Mouse (Mus musculus) forebrain, embryonic 11.5 days (tissue): Measurements from ENCODE around the gene Arrb1. TPM values are rescaled to one million over a fixed set of nuclear protein-coding genes. Genes with fewer than 3 reads are reported as not detected.

Experiments used
- ATAC-seq: fragments of 200-750 bp; cut with Nextera tagmentation; replicated peaks from 2 replicates; pipeline ENCODE4 v1.8.0; 2017; ENCODE audit warnings: moderate TSS enrichment; ENCODE audit not compliant: low FRiP score
- DNase-seq: peaks from one replicate; pipeline ENCODE4 v3.0.0-alpha.2; 2017; ENCODE audit warnings: low spot score
- H3K27ac ChIP-seq: fragments of 300-500 bp; sonication (generic); 2 replicates; pipeline ENCODE4 v1.5.1; 2014; ENCODE audit warnings: low read depth, low read length
- H3K27me3 ChIP-seq: fragments of 300-500 bp; sonication (generic); 2 replicates; pipeline ENCODE4 v1.6.1; 2014; ENCODE audit warnings: mild to moderate bottlenecking, low read length, mixed read lengths; ENCODE audit not compliant: control insufficient read depth, insufficient read depth
- H3K36me3 ChIP-seq: fragments of 300-500 bp; sonication (generic); 2 replicates; pipeline ENCODE4 v1.6.1; 2014; ENCODE audit warnings: mild to moderate bottlenecking, low read length, moderate library complexity, mixed read lengths; ENCODE audit not compliant: control insufficient read depth, insufficient read depth
- H3K4me1 ChIP-seq: fragments of 300-500 bp; sonication (generic); replicated peaks from 2 replicates; pipeline ENCODE4 v1.6.1; 2014; ENCODE audit warnings: low read length, mixed read lengths; ENCODE audit not compliant: control insufficient read depth, insufficient read depth
- H3K4me2 ChIP-seq: fragments of 300-500 bp; sonication (generic); 2 replicates; pipeline ENCODE4 v1.6.1; 2014; ENCODE audit warnings: low read depth, mild to moderate bottlenecking, low read length, moderate library complexity, mixed read lengths; ENCODE audit not compliant: severe bottlenecking
- H3K4me3 ChIP-seq: fragments of 300-500 bp; sonication (generic); 2 replicates; pipeline ENCODE4 v1.5.1; 2014; ENCODE audit warnings: low read depth, low read length
- H3K9ac ChIP-seq: fragments of 300-500 bp; sonication (generic); 2 replicates; pipeline ENCODE4 v1.6.1; 2014; ENCODE audit warnings: low read length
- H3K9me3 ChIP-seq: fragments of 300-500 bp; sonication (generic); 2 replicates; pipeline ENCODE4 v1.6.1; 2016; ENCODE audit warnings: low read length, mixed read lengths; ENCODE audit not compliant: control insufficient read depth
- WGBS: fragments of 180-500 bp; shearing (Covaris S2); extraction: QIAGEN DNeasy Blood & Tissue Kit; methylation state at CpG from one replicate; pipeline ENCODE4 v1.1.7; 2014; 5-methylcytosine and 5-hydroxymethylcytosine counted together
- polyA plus RNA-seq: library from polyadenylated mRNA; unstranded; fragments of >200 nt; fragmentation: Nextera tagmentation; extraction: Ambion mirVana; gene quantifications from 2 replicates; pipeline ENCODE4 v1.2.1, GENCODE M21; 2014

Arrb1 gene
- polyA plus RNA-seq, 1 experiment from 2014 or later: 4.2 TPM

DNA sequence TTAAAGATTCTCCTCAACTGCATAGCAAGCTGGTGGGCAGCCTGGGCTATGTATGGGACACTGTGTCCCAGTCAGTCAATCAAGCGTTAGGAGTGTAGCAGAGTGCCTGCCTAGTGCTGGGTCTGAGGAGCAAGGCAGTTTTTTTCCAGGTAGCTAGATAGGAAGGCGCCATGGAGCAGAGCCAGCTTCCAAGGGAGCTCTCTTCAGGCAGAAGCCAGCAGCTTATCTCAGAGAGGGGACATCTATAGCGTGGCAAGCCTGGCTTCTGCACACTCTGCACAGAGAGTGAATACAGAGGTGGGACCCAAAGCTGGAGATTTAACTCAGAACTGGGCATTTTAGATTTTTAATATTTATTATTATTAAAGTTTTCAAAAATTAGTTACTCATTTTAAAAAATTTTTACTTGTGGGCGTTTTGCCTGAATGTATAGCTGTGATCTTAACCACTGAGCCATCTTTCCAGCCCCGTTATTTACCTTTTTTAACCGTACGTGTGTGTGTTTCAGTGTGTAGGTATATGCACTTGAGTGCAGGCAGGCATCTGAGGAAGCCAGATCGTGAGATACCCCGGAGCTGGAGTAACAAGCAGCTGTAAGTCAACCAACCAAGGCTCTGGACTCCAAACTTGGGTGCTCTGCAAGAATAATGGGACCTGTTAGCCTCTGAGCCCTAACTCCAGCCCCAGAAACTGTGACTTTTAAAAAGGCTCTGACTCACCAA lies 19.0 kb upstream of the Arrb1 start:
- H3K4me3 ChIP-seq: no peak overlapping the region
- H3K4me1 ChIP-seq: no peaks in the 10 kb centered on the region
- no peaks in the 10 kb centered on the region for H3K36me3 ChIP-seq
- no peak overlapping the region for H3K4me2 ChIP-seq
- WGBS: 86% methylated on average over 9 of the region's 9 CpGs
- H3K27me3 ChIP-seq: no peaks in the 10 kb centered on the region
- H3K27ac ChIP-seq: no peak overlapping the region
- no peaks in the 10 kb centered on the region for H3K9me3 ChIP-seq
- no peak overlapping the region for H3K9ac ChIP-seq
- no peak for ATAC-seq
- DNase-seq: no peak

DNA sequence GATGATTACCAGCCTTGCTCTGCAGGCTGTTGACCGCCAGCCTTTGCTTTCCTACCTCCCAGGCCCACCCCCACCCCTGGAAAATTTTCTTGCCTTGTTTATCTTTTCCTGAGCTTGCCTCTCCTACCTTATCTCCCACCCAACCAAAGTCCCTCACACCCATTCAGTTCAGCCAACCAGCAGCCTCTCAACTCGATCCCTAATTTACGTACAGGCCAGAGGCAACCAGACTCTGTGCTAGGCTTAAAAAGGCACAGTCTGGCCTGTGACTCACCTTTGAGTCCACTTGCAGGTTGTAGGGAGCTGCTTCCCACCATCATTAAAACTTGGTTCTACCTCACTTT lies 18.5 kb upstream of the Arrb1 start:
- ATAC-seq: no peak
- no peaks in the 10 kb centered on the region for H3K36me3 ChIP-seq
- WGBS: 85% methylated on average over 3 of the region's 3 CpGs
- no peak overlapping the region for H3K9ac ChIP-seq
- no peaks in the 10 kb centered on the region for H3K4me1 ChIP-seq
- no peaks in the 10 kb centered on the region for H3K9me3 ChIP-seq
- no peak overlapping the region for H3K27ac ChIP-seq
- no peak overlapping the region for H3K4me3 ChIP-seq
- no peak for DNase-seq
- no peaks in the 10 kb centered on the region for H3K27me3 ChIP-seq
- H3K4me2 ChIP-seq: no peak overlapping the region

DNA sequence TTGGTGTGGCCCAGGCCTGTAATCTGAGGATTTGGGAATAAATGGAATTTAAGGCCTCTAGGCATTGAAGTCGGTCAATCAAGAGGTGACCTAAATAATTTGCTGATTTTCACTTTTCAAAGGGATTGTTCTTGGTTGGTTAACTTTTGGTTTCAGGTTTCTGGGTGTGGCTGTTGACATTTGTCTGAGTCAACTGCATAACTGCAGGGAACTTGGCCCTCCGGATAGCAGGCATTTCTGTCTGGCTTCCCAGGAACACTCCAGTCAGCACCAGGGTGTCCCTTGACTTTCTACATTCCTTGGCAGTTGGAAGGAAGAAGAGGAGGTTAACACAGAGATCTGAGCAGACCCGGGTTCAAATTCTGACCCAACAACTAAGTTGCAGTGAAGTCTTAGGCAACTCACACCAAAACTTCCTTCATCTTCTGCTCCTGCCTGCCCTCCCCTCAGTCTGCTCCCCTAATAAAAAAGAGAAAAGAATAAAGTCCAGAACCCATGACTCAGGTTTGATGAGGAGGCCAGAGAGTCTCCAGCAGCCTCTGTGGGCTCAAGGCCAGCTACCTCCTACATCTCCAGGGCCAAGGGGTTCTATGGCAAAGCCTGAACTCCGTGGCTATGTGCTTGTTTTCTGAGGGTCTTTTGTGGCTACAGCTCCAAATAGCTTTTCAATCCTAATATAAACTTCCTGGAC lies 16.2 kb upstream of the Arrb1 start:
- DNase-seq (no peak), ATAC-seq (no peak)
- H3K4me2 ChIP-seq: no peak overlapping the region
- no peaks in the 10 kb centered on the region for H3K9me3 ChIP-seq
- H3K4me1 ChIP-seq: no peaks in the 10 kb centered on the region
- H3K36me3 ChIP-seq: no peaks in the 10 kb centered on the region
- no peak overlapping the region for H3K4me3 ChIP-seq
- no peak overlapping the region for H3K27ac ChIP-seq
- H3K9ac ChIP-seq: no peak overlapping the region
- no peaks in the 10 kb centered on the region for H3K27me3 ChIP-seq
- 71% methylated on average over 4 of the region's 4 CpGs for WGBS

DNA sequence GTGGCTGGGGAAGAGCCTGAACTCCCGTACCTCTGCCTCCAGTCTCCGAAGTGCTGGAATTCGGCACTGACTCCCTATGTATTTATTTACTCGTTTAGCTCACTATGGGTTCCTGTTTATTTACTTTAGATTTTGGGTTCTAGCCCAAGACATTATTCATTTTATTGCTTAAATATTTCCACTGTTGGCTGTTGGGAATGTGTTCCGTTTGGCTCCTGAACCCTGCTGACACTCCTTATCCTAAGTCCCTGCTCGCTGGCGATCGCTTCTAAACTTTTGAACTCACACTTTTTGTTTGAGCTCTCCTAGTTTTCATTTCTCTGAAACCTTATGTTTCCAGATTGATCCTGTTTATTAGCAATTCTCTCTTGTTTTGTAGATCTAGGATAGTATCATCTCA lies 12.1 kb upstream of the Arrb1 start:
- DNase-seq (no peak), ATAC-seq (no peak)
- H3K27ac ChIP-seq: no peak overlapping the region
- H3K9me3 ChIP-seq: no peaks in the 10 kb centered on the region
- H3K4me1 ChIP-seq: no peaks in the 10 kb centered on the region
- H3K4me3 ChIP-seq: no peak overlapping the region
- WGBS: 83% methylated on average over 8 of the region's 8 CpGs
- no peak overlapping the region for H3K4me2 ChIP-seq
- no peaks in the 10 kb centered on the region for H3K36me3 ChIP-seq
- H3K27me3 ChIP-seq: no peaks in the 10 kb centered on the region
- no peak overlapping the region for H3K9ac ChIP-seq

DNA sequence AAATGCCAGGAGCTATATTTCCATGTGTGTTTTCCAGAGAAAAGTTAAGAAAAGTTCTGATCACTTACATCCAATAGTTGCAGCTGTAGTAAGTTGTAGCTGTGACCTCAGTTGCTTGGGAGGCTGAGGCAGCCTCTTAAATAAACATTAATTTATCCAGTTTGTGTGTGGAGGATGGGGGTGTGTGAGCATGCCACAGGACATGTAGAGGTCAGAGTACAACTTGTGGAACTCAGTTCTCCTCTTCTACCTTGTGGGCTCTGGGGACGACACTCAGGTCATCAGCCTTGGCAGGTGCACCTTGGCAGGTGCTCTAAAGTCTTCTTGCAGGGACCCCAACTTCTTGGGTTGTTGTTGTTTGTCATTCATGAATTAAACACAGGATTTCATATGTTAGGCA lies 11.4 kb upstream of the Arrb1 start:
- H3K27me3 ChIP-seq: no peaks in the 10 kb centered on the region
- no peak overlapping the region for H3K27ac ChIP-seq
- H3K4me2 ChIP-seq: no peak overlapping the region
- no peak overlapping the region for H3K9ac ChIP-seq
- H3K4me1 ChIP-seq: no peaks in the 10 kb centered on the region
- no peak overlapping the region for H3K4me3 ChIP-seq
- DNase-seq (no peak), ATAC-seq (no peak)
- no peaks in the 10 kb centered on the region for H3K9me3 ChIP-seq
- H3K36me3 ChIP-seq: no peaks in the 10 kb centered on the region
- 88% methylated on average over 1 of the region's 1 CpGs for WGBS

DNA sequence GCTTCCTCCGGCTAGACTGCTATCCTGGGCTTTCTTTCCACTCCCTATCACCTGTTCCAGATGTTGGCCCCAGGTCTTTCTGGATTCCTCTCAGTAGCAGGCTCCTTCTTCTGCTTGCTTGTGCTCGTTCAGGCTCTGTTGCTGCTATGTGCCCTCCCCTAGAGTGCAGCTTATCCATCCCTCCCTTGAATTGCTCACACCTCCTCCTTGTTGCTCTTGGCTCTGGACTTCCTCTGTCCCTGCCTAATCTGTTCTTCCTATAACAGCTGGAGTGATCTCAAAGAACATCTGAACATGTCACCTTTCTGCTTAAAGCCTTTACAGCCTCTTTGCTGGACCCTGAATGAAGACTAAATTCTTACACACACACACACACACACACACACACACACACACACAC lies 6.7 kb upstream of the Arrb1 start:
- Histone ChIP-seq H3K9ac (no peak overlapping the region), H3K27ac (no peak overlapping the region), H3K4me1 (no peaks in the 10 kb centered on the region), H3K27me3 (no peaks in the 10 kb centered on the region), H3K36me3 (no peaks in the 10 kb centered on the region), H3K9me3 (no peaks in the 10 kb centered on the region), H3K4me3 (no peak overlapping the region), H3K4me2 (no peak overlapping the region)
- 49% methylated on average over 2 of the region's 2 CpGs for WGBS
- no peak for DNase-seq
- no peak for ATAC-seq

DNA sequence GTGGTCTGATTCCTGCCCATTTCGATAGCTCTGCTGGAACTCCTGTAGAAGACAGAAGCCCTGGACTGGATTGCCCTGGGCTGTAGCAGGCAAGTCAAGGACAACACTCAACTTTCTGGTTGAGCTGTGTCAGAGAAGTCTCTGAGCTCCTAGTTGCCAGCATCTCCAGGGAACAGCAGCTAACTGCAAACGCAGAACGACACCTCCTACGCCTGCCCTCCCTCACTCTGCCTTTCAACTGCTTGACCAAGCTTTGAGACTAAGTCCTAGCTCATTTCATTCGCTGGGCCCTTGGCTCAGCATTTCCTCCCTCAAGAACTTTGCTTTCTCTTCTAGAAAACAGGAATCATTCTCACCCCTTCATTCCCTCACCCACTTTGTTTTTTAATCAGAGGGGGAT lies 5.9 kb upstream of the Arrb1 start:
- H3K36me3 ChIP-seq: no peaks in the 10 kb centered on the region
- DNase-seq: no peak
- no peaks in the 10 kb centered on the region for H3K27me3 ChIP-seq
- ATAC-seq: no peak
- no peak overlapping the region for H3K4me2 ChIP-seq
- no peaks in the 10 kb centered on the region for H3K9me3 ChIP-seq
- WGBS: 61% methylated on average over 5 of the region's 5 CpGs
- no peaks in the 10 kb centered on the region for H3K4me1 ChIP-seq
- H3K27ac ChIP-seq: no peak overlapping the region
- no peak overlapping the region for H3K9ac ChIP-seq
- H3K4me3 ChIP-seq: no peak overlapping the region

DNA sequence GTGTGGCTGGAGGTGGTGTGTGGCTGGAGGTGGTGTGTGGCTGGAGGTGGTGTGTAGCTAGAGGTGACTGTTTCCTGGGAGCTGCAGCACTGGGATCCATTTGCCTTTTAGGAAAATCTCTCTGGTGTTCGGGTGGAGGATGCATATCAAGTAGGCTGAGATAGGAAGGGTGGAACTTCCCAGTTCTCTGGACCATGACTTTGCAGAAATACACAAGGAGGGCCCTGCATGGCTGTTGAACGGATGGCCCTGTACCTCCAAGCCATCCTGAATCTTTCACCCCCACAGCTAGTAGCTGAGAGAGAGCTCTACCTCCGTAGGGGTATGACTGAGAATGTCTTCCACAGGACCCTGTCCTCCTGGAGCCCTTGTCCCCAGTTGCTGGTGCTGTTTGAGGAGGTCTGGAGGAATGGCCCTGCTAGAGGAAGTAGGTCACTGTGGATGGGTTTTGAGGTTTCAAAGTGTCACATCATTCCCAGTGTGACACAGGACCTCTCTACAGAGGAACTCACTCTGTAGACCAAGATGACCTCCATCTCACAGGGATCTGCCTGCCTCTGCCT lies 3.8 kb upstream of the Arrb1 start:
- Histone ChIP-seq H3K36me3 (no peaks in the 10 kb centered on the region), H3K4me2 (no peak overlapping the region)

DNA sequence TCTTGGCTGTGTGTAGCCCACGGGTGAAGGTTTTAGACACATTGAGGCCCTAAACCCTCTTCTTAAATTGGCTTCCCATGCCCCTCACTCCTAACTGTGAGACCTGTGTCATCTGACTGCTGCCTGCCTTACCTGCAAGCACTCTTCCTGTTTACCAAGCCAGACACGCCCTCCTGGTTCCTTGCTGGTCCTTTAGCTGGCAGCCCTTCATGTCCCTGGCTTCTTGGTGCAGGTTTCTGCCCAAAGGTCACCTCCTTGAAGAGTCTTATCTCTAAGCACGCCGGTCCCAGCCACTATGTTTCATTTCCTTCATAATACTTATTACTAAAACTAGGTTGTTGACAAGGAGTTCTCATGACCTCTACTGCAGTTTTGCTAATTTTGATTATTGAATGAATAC lies 2.7 kb upstream of the Arrb1 start:
- Histone ChIP-seq H3K9ac (no peak overlapping the region), H3K27ac (no peak overlapping the region), H3K4me2 (no peak overlapping the region), H3K4me1 (peaks cover 3% of the 10 kb centered on the region; the same call in 1 of the 2 replicates), H3K36me3 (no peaks in the 10 kb centered on the region), H3K27me3 (no peaks in the 10 kb centered on the region), H3K4me3 (no peak overlapping the region), H3K9me3 (no peaks in the 10 kb centered on the region)
- DNase-seq (no peak), ATAC-seq (no peak)
- 88% methylated on average over 4 of the region's 4 CpGs for WGBS

More for the DNA sequence above, 3.8 kb upstream of the Arrb1 start:
- peaks cover 3% of the 10 kb centered on the region; the same call in 1 of the 2 replicates for H3K4me1 ChIP-seq
- no peak overlapping the region for H3K9ac ChIP-seq
- H3K27ac ChIP-seq: no peak overlapping the region
- 83% methylated on average over 3 of the region's 3 CpGs for WGBS
- H3K4me3 ChIP-seq: no peak overlapping the region
- DNase-seq: no peak
- no peak for ATAC-seq
- H3K9me3 ChIP-seq: no peaks in the 10 kb centered on the region
- no peaks in the 10 kb centered on the region for H3K27me3 ChIP-seq
